Mouse (Mus musculus) megakaryocyte progenitor cell, adult 5-6 weeks (primary cell): Measurements from ENCODE around the gene Znrf2. TPM values are rescaled to one million over a fixed set of nuclear protein-coding genes. Genes with fewer than 3 reads are reported as not detected.
A peak's percentile ranks its signal among the peaks of the same experiment; 100 is the strongest.
"Not testable (repeated sequence)": the region's sequence is repeated elsewhere in the genome, so short reads cannot be mapped to it uniquely, and the experiment has no call there.

Experiments used
- ATAC-seq: replicated peaks from 2 replicates; pipeline ENCODE4 v1.8.0; 2016; ENCODE audit warnings: mild to moderate bottlenecking, moderate TSS enrichment, inconsistent platforms; ENCODE audit not compliant: poor library complexity
- total RNA-seq, 2 experiments: library from RNA; stranded (forward) in 1 of 2; stranded (reverse) in 1 of 2; fragments of 157-497, 149-512 nt in 1 of 2; fragments of 200-1000 nt in 1 of 2; gene quantifications; 2 replicates each; pipeline versions ENCODE4 v1.2.3 to v1.2.4; 2015 to 2017

Znrf2 gene
- total RNA-seq, 2 experiments from 2014 or later = 61.4 to 71.1 TPM

- no peak for ATAC-seq
Observed at GRCm38 (mm10) chr6:54805779-54806178, 10.9 kb upstream of the Znrf2 start.

GRCm38 (mm10) chr6:54809531-54810313 is 7.0 kb upstream of the Znrf2 start:
- peak; percentile 73 for ATAC-seq

GRCm38 (mm10) chr6:54810314-54810646 is 6.4 kb upstream of the Znrf2 start:
- ATAC-seq = no peak

- peak; percentile 41 for ATAC-seq
Observed at GRCm38 (mm10) chr6:54811546-54812250, 5.0 kb upstream of the Znrf2 start.

GRCm38 (mm10) chr6:54812276-54812675 is 4.4 kb upstream of the Znrf2 start:
- no peak for ATAC-seq

- no peak for ATAC-seq
Observed at GRCm38 (mm10) chr6:54815428-54816130, 1.1 kb upstream of the Znrf2 start.

GRCm38 (mm10) chr6:54817266-54817767 is 601 bp downstream of the Znrf2 start:
- ATAC-seq = peak; percentile 59

GRCm38 (mm10) chr6:54818389-54818788 is 1.7 kb downstream of the Znrf2 start:
- no peak for ATAC-seq

- ATAC-seq = no peak
Observed at GRCm38 (mm10) chr6:54819272-54819671, 2.6 kb downstream of the Znrf2 start.

- no peak for ATAC-seq
Observed at GRCm38 (mm10) chr6:54819746-54820145, 3.0 kb downstream of the Znrf2 start.

- ATAC-seq = no peak
Observed at GRCm38 (mm10) chr6:54822348-54822747, 5.6 kb downstream of the Znrf2 start.

- not testable (repeated sequence) for ATAC-seq
Observed at GRCm38 (mm10) chr6:54824561-54824960, 7.8 kb downstream of the Znrf2 start.

GRCm38 (mm10) chr6:54827481-54827880 is 10.8 kb downstream of the Znrf2 start:
- ATAC-seq = no peak

- peak; percentile 94 for ATAC-seq
Observed at GRCm38 (mm10) chr6:54828274-54828673, 11.6 kb downstream of the Znrf2 start.

- no peak for ATAC-seq
Observed at GRCm38 (mm10) chr6:54830048-54830772, 13.5 kb downstream of the Znrf2 start.

- no peak for ATAC-seq
Observed at GRCm38 (mm10) chr6:54831069-54831720, 14.5 kb downstream of the Znrf2 start.

GRCm38 (mm10) chr6:54833427-54833826 is 16.7 kb downstream of the Znrf2 start:
- no peak for ATAC-seq

GRCm38 (mm10) chr6:54836666-54837065 is 19.9 kb downstream of the Znrf2 start:
- 0 out of 2 replicates have a peak, but pooled peaks have one; percentile 14 for ATAC-seq

- ATAC-seq = no peak
Observed at GRCm38 (mm10) chr6:54841399-54841798, 24.7 kb downstream of the Znrf2 start.

- ATAC-seq = no peak
Observed at GRCm38 (mm10) chr6:54842041-54842440, 25.3 kb downstream of the Znrf2 start.
